Mouse (Mus musculus) embryonic fibroblast, embryonic 13.5 days (primary cell): ENCODE data around the gene Tlx2.
A peak's percentile ranks its signal among the peaks of the same experiment; 100 is the strongest.

ENCODE experiments used
- CTCF ChIP-seq: IDR thresholded peaks from 2 replicates; pipeline ENCODE4 v1.5.1; 2011; ENCODE audit warnings: mild to moderate bottlenecking, control low read depth, low read length, moderate library complexity, borderline replicate concordance; ENCODE audit not compliant: insufficient read depth
- POLR2A ChIP-seq: IDR thresholded peaks from 2 replicates; pipeline ENCODE4 v1.6.1; 2011; ENCODE audit warnings: low read depth, mild to moderate bottlenecking, control low read depth, low read length, moderate library complexity

GRCm38 (mm10) chr6:83101688-83102556, 31.8 kb upstream of the Tlx2 start:
- TF ChIP-seq CTCF (0 out of 2 replicates have a peak, but pooled peaks have one; percentile 7), POLR2A (peak; percentile 44)
